Mouse (Mus musculus) CD4-positive naive resting alpha-beta T cell, adult 76 days (primary cell): Measurements from ENCODE around the gene Fam171a2. TPM values are rescaled to one million over a fixed set of nuclear protein-coding genes. Genes with fewer than 3 reads are reported as not detected.

Experiments
- total RNA-seq: library from RNA; stranded (reverse); gene quantifications from one replicate; pipeline ENCODE4 v1.2.4, GENCODE M21; 2023

Gene Fam171a2
- not detected for total RNA-seq

DNA sequence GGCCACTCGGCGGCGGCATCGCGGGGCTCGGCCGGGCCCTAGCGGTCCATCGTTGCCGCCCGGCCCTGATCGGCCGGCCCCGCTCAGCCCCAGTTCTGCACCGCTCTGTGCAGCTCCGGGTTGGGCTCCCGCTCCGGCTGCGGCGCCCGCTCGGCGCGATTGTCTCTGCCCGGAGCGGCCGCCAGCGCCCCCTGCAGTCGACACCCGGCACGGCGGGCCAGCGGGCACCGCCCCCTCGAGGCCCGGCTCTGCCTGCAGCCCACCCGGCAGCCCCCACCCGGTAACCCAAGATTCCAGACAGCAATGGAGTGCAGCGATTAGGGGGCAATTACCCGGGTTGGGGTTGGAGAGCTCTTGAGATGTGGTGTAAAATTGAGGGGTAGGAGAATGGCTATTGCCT is at the start of gene Fam171a2:
TSS of gene Fam171a2 (minus strand) at position 186 of the 400 bp plus-strand sequence.

DNA sequence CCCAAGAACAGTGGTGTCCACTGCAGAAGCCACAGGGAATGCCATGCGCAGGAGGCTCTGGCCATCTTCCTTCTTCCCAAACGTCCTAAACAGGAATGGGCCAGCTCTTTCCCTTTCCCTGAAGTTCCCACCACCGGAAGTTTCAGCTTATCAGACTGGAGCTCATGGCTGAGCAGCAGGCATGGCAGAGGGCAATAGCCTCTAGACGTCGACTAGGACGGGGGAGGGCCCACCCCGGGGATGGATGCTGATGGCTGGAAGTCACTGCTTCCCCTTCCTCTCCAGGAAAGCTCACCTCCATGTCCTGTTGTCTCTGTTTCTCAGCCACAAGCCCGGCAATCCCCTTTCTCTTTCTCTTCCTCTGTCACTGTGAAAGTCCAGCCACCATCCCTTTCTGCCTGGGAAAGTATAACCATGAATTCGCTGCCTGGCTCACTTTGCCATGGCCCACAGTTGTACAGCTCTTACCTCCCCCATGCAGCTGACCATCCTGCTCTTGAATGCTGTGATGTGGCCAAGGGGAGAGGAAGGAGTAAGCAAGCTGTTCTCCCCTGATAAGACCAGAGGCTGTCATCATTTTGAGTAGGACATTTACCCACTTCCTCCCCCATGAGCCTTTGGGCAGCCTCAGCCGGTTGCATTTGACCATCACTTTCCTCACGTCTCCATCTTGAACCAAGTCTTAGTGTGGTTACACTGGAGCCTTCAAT is 22.3 kb upstream of the Fam171a2 start, which contains the start of gene Itga2b:
TSS of gene Itga2b (minus strand) at position 475 of the 710 bp plus-strand sequence.

DNA sequence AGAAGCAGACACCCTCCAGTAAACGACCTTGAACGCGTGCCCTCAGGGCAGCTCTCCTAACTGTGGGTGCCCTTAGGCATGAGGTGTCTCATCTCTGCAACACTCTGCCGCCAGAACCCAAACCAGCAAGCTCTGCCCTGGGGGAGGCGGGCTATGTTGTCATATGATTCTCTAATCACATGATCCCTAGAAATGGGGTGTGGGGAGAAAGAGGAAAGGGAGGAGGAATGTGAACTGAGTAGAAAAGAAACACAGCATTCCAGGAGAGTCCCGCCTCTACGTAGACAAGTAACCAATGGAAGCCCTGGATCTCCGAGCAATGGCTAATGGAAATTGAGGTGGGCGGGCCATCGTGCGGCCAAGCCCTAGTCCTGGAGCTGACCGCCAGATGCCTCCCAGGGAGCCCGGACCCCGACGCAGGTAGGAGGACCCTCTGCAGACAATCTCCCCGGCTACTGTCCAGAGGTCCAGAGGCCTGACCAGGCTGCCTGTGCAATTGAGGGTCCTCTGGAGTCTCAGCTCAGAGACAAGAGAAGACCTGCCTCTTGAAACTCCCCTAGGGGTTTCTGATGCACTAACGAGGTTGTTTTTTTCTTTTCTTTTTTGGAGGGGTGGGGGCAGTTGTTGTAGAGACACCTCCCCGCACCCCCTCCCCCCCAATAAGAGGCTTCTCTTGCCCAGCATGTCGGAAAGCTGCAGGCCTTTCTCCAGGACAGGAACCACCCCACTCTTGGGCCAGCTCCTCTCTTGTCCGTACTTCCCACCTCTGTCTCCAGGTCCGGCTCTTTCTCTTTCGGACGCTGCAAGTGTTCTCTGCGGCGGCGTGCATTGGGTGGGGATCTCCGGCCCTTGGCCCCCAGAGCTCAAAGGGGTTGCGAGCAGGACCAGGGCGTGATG is 17.1 kb downstream of the Fam171a2 start, which contains the start of gene Grn:
TSS of gene Grn (plus strand) at position 195 of the 897 bp plus-strand sequence.

DNA sequence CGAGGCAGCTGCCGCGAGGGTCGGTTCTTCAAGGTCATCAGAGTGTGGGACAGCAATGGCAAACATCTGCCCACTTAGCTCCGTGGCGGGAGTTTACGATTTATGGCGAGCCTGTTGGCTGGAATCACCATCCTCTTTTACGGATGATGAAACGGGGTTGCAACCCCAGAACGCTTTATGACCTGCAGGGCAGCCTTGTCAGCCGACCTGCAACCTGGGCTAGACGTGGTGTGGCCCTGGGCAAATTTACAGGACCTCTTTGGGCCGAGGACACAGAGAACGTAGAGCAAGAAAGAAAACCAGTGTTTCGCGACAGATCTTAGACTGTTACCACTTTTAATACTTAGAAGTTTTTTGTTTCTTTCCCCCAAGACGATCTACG is 39.7 kb downstream of the Fam171a2 start, which contains the start of gene Slc25a39:
TSS of gene Slc25a39 (minus strand) at position 113 of the 382 bp plus-strand sequence.

DNA sequence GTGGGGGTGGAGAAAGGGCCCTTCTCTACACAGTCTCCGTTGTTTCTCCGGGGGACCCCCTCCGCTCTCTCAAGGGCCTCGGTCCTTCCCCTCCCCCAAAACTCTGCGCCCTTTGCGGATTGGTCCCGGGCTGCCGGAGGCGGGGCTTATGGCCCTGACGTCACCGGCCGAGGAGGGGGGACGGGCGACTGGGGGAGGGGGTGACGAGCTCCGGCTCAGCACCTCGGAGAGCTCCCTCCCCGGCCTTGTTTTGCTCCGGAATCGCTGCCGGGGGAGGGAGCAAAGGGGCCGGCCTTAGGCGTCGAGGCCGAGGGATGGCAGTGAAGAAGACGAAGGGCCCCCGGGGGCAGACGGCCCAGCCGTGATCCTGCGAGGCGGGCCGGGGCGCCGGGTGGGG is 54.2 kb downstream of the Fam171a2 start, which contains the start of gene Rundc3a:
TSS of gene Rundc3a (plus strand) at position 166 of the 397 bp plus-strand sequence.

Other genes starting within 250 kb of the Fam171a2 start
- gene Hdac5, start 217.5 kb downstream of the Fam171a2 start, total RNA-seq, result 155 TPM
- gene BC030867, start 198.8 kb downstream of the Fam171a2 start, total RNA-seq, result not detected
- gene Asb16, start 178.9 kb downstream of the Fam171a2 start, total RNA-seq, result not detected
- 42.0 TPM for gene Tmub2, start 162.8 kb downstream of the Fam171a2 start, total RNA-seq
- gene Atxn7l3, start 151.1 kb downstream of the Fam171a2 start, total RNA-seq, result 74.1 TPM
- gene Ubtf, start 127.9 kb downstream of the Fam171a2 start, total RNA-seq, result 114 TPM
- gene Slc4a1, start 81.5 kb downstream of the Fam171a2 start, total RNA-seq, result 12.5 TPM
- 4.6 TPM for gene Rundc3a, start 54.3 kb downstream of the Fam171a2 start, total RNA-seq
- gene Slc25a39, start 39.7 kb downstream of the Fam171a2 start, total RNA-seq, result 32.5 TPM
- 19.6 TPM for gene Grn, start 17.4 kb downstream of the Fam171a2 start, total RNA-seq
- gene Itga2b, start 22.4 kb upstream of the Fam171a2 start, total RNA-seq, result 23.1 TPM
- 57.9 TPM for gene Gpatch8, start 108.7 kb upstream of the Fam171a2 start, total RNA-seq
- not detected for gene Gm11627, start 131.8 kb upstream of the Fam171a2 start, total RNA-seq
- gene Fzd2, start 156.7 kb upstream of the Fam171a2 start, total RNA-seq, result not detected
- gene Meioc, start 216.0 kb upstream of the Fam171a2 start, total RNA-seq, result not detected